Mouse (Mus musculus): Measurements from ENCODE around the gene Cckar.

DNA sequence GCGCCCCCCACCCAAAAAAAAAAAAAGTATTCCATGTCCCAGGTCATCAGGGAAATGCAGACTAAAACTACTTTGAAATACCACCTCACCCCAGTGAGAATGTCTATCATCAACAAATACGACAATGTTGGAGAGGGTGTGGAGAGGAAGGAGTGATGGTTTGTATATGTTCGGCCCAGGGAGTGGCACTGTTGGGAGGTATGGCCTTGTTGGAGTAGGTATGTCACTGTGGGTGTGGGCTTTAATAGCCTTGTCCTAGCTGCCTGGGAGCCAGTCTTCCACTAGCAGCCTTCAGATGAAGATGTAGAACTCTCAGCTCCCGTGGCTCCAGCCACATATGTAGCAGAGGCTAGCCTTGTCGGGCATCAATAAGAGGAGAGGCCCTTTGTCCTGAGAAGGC is 39.5 kb downstream of the Cckar start:
- TF ChIP-seq CTCF (IDR thresholded peaks at IDR 0.05; ENCODE audit: extremely low read depth, insufficient read depth, low read length) (no peak), POLR2A (IDR thresholded peaks at IDR 0.05; ENCODE audit: extremely low read depth, insufficient read depth, low read length) (no peak)
